Mouse (Mus musculus): ENCODE results near the gene Rbm15. TPM values are rescaled to one million over a fixed set of nuclear protein-coding genes. Genes with fewer than 3 reads are reported as not detected.
A peak's percentile ranks its signal among the peaks of the same experiment; 100 is the strongest.
"Not testable (repeated sequence)": the region's sequence is repeated elsewhere in the genome, so short reads cannot be mapped to it uniquely, and the experiment has no call there.

The Rbm15 gene
- total RNA-seq, 1 experiment = 48.5 TPM

GRCm38 (mm10) chr3:107326442-107326841 lies 7.0 kb downstream of the Rbm15 start:
- Histone ChIP-seq H3K36me3 (ENCODE audit: control insufficient read depth, insufficient read depth, low read length, poor library complexity, severe bottlenecking) (peaks cover 28% of the 10 kb centered on the region), H3K9ac (ENCODE audit: insufficient read depth, low read depth, low read length, poor library complexity, severe bottlenecking) (no peak overlapping the region), H3K27ac (ENCODE audit: insufficient read depth, low read depth, low read length, poor library complexity, severe bottlenecking) (no peak overlapping the region), H3K9me3 (ENCODE audit: control insufficient read depth, insufficient read depth, low read depth, low read length) (no peaks in the 10 kb centered on the region), H3K4me1 (ENCODE audit: control insufficient read depth in 2 of 2, insufficient read depth in 2 of 2, low read length in 2 of 2, poor library complexity in 1 of 2) (peaks cover 11 to 17% of the 10 kb centered on the region in 2 experiments), H3K4me3 (ENCODE audit: insufficient read depth in 1 of 2, low read depth in 1 of 2, low read length in 2 of 2, poor library complexity in 1 of 2, severe bottlenecking in 1 of 2) (no peak overlapping the region)
- in situ Hi-C loops (cut with MboI; ENCODE audit: low sequenced_read_pairs in 2 of 2, unreplicated experiment in 2 of 2) = no loop called here
- no peak for DNase-seq (ENCODE audit: low read depth, low spot score)
- TF ChIP-seq ZNF384 (IDR thresholded peaks at IDR 0.05; ENCODE audit: low read depth, low read length) = peak; percentile 45; the same call in 1 of the 2 replicates
- TF ChIP-seq CHD2 (IDR thresholded peaks at IDR 0.05; ENCODE audit: low read depth, low read length) = no peak
- no peak for TF ChIP-seq MAFK (IDR thresholded peaks at IDR 0.05; ENCODE audit: insufficient read depth, low read depth, low read length)
- no peak for TF ChIP-seq HCFC1 (IDR thresholded peaks at IDR 0.05; ENCODE audit: borderline replicate concordance, insufficient read depth, low read length)

- Histone ChIP-seq H3K27ac (ENCODE audit: insufficient read depth, low read depth, low read length, poor library complexity, severe bottlenecking) (no peak overlapping the region), H3K9me3 (ENCODE audit: control insufficient read depth, insufficient read depth, low read depth, low read length) (no peaks in the 10 kb centered on the region), H3K9ac (ENCODE audit: insufficient read depth, low read depth, low read length, poor library complexity, severe bottlenecking) (no peak overlapping the region), H3K36me3 (ENCODE audit: control insufficient read depth, insufficient read depth, low read length, poor library complexity, severe bottlenecking) (peaks cover 11% of the 10 kb centered on the region), H3K4me3 (ENCODE audit: insufficient read depth in 1 of 2, low read depth in 1 of 2, low read length in 2 of 2, poor library complexity in 1 of 2, severe bottlenecking in 1 of 2) (no peak overlapping the region), H3K4me1 (ENCODE audit: control insufficient read depth in 2 of 2, insufficient read depth in 2 of 2, low read length in 2 of 2, poor library complexity in 1 of 2) (peaks cover 1 to 2% of the 10 kb centered on the region in 2 experiments; a peak in 1 of 4 replicates)
- in situ Hi-C loops (cut with MboI; ENCODE audit: low sequenced_read_pairs in 2 of 2, unreplicated experiment in 2 of 2) = no loop called here
- TF ChIP-seq ZC3H11A (IDR thresholded peaks at IDR 0.05; ENCODE audit: borderline replicate concordance, low read depth, low read length) (no peak), CHD2 (IDR thresholded peaks at IDR 0.05; ENCODE audit: low read depth, low read length) (no peak), HCFC1 (IDR thresholded peaks at IDR 0.05; ENCODE audit: borderline replicate concordance, insufficient read depth, low read length) (no peak), ZNF384 (IDR thresholded peaks at IDR 0.05; ENCODE audit: low read depth, low read length) (no peak)
- no peak for DNase-seq (ENCODE audit: low read depth, low spot score)
Observed at GRCm38 (mm10) chr3:107321776-107322175, 11.7 kb downstream of the Rbm15 start.

GRCm38 (mm10) chr3:107321141-107321540 lies 12.3 kb downstream of the Rbm15 start:
- in situ Hi-C loops (cut with MboI; ENCODE audit: low sequenced_read_pairs in 2 of 2, unreplicated experiment in 2 of 2) = no loop called here

GRCm38 (mm10) chr3:107317338-107317737 lies 16.1 kb downstream of the Rbm15 start:
- Histone ChIP-seq H3K36me3 (ENCODE audit: control insufficient read depth, insufficient read depth, low read length, poor library complexity, severe bottlenecking) (no peaks in the 10 kb centered on the region), H3K27ac (ENCODE audit: insufficient read depth, low read depth, low read length, poor library complexity, severe bottlenecking) (no peak overlapping the region)
- in situ Hi-C loops (cut with MboI; ENCODE audit: low sequenced_read_pairs in 2 of 2, unreplicated experiment in 2 of 2) = no loop called here

More at GRCm38 (mm10) chr3:107321141-107321540, 12.3 kb downstream of the Rbm15 start:
- Histone ChIP-seq H3K36me3 (ENCODE audit: control insufficient read depth, insufficient read depth, low read length, poor library complexity, severe bottlenecking) (peaks cover 11% of the 10 kb centered on the region), H3K9ac (ENCODE audit: insufficient read depth, low read depth, low read length, poor library complexity, severe bottlenecking) (no peak overlapping the region), H3K4me3 (ENCODE audit: insufficient read depth in 1 of 2, low read depth in 1 of 2, low read length in 2 of 2, poor library complexity in 1 of 2, severe bottlenecking in 1 of 2) (no peak overlapping the region), H3K4me1 (ENCODE audit: control insufficient read depth in 2 of 2, insufficient read depth in 2 of 2, low read length in 2 of 2, poor library complexity in 1 of 2) (peaks cover 1 to 2% of the 10 kb centered on the region in 2 experiments; a peak in 1 of 4 replicates), H3K27ac (ENCODE audit: insufficient read depth, low read depth, low read length, poor library complexity, severe bottlenecking) (no peak overlapping the region), H3K9me3 (ENCODE audit: control insufficient read depth, insufficient read depth, low read depth, low read length) (no peaks in the 10 kb centered on the region)
- DNase-seq (ENCODE audit: low read depth, low spot score) = no peak
- no peak for TF ChIP-seq CHD2 (IDR thresholded peaks at IDR 0.05; ENCODE audit: low read depth, low read length)
- TF ChIP-seq ZNF384 (IDR thresholded peaks at IDR 0.05; ENCODE audit: low read depth, low read length) = no peak
- TF ChIP-seq ZC3H11A (IDR thresholded peaks at IDR 0.05; ENCODE audit: borderline replicate concordance, low read depth, low read length) = no peak
- TF ChIP-seq MAFK (IDR thresholded peaks at IDR 0.05; ENCODE audit: insufficient read depth, low read depth, low read length) = no peak
- no peak for TF ChIP-seq HCFC1 (IDR thresholded peaks at IDR 0.05; ENCODE audit: borderline replicate concordance, insufficient read depth, low read length)

GRCm38 (mm10) chr3:107296917-107297316 lies 36.6 kb downstream of the Rbm15 start:
- H3K9me3 ChIP-seq (ENCODE audit: control insufficient read depth, insufficient read depth, low read depth, low read length); H3K4me1 ChIP-seq (ENCODE audit: control insufficient read depth in 2 of 2, insufficient read depth in 2 of 2, low read length in 2 of 2, poor library complexity in 1 of 2); H3K4me3 ChIP-seq (ENCODE audit: insufficient read depth in 1 of 2, low read depth in 1 of 2, low read length in 2 of 2, poor library complexity in 1 of 2, severe bottlenecking in 1 of 2); H3K9ac ChIP-seq (ENCODE audit: insufficient read depth, low read depth, low read length, poor library complexity, severe bottlenecking); H3K27ac ChIP-seq (ENCODE audit: insufficient read depth, low read depth, low read length, poor library complexity, severe bottlenecking); in situ Hi-C loops (cut with MboI; ENCODE audit: low sequenced_read_pairs in 2 of 2, unreplicated experiment in 2 of 2); DNase-seq (ENCODE audit: low read depth, low spot score); H3K36me3 ChIP-seq (ENCODE audit: control insufficient read depth, insufficient read depth, low read length, poor library complexity, severe bottlenecking): not testable (repeated sequence)

More at GRCm38 (mm10) chr3:107317338-107317737, 16.1 kb downstream of the Rbm15 start:
- no peak for DNase-seq (ENCODE audit: low read depth, low spot score)
- no peak overlapping the region for H3K9ac ChIP-seq (ENCODE audit: insufficient read depth, low read depth, low read length, poor library complexity, severe bottlenecking)
- H3K4me3 ChIP-seq (ENCODE audit: insufficient read depth in 1 of 2, low read depth in 1 of 2, low read length in 2 of 2, poor library complexity in 1 of 2, severe bottlenecking in 1 of 2) = no peak overlapping the region
- TF ChIP-seq ZC3H11A (IDR thresholded peaks at IDR 0.05; ENCODE audit: borderline replicate concordance, low read depth, low read length) (no peak), CHD2 (IDR thresholded peaks at IDR 0.05; ENCODE audit: low read depth, low read length) (no peak), HCFC1 (IDR thresholded peaks at IDR 0.05; ENCODE audit: borderline replicate concordance, insufficient read depth, low read length) (no peak), ZNF384 (IDR thresholded peaks at IDR 0.05; ENCODE audit: low read depth, low read length) (no peak), MAFK (IDR thresholded peaks at IDR 0.05; ENCODE audit: insufficient read depth, low read depth, low read length) (no peak)
- no peaks in the 10 kb centered on the region for H3K9me3 ChIP-seq (ENCODE audit: control insufficient read depth, insufficient read depth, low read depth, low read length)
- peaks cover 0 to 1% of the 10 kb centered on the region in 2 experiments; a peak in 1 of 4 replicates for H3K4me1 ChIP-seq (ENCODE audit: control insufficient read depth in 2 of 2, insufficient read depth in 2 of 2, low read length in 2 of 2, poor library complexity in 1 of 2)
